Mouse (Mus musculus) c-Kit-positive CD71-positive TER-119-positive erythroid progenitor cells, embryonic 14.5 days (primary cell): ENCODE data around the gene Ces2f.
"Not testable (repeated sequence)": the region's sequence is repeated elsewhere in the genome, so short reads cannot be mapped to it uniquely, and the experiment has no call there.

Source experiments
- DNase-seq: peaks from one replicate; pipeline ENCODE4 v3.0.0-alpha.2; 2013; ENCODE audit warnings: low spot score

The Ces2f gene

DNA sequence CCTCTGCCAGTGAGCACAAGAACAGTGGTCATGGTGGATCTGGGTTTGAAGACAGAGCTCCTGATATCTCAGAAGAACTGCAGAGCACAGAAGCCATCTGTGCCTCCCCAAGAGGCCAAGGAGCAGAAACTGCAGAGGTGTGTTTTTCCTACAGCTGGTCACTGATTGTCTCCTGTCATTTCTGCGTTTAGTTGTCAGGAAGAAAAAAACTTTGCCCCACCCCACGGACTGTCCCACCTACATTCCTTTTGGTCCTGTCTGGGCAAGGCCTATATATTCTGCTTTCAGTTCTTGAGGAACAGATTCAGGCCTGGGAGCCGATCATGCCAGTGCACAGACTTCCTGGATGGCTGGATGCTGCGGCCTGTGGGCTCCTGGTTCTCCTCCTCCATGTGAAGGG is at the start of gene Ces2f:
Gene Ces2f, plus strand, starts transcription at position 301 of the 400 bp plus-strand sequence.
- DNase-seq: no peak

DNA sequence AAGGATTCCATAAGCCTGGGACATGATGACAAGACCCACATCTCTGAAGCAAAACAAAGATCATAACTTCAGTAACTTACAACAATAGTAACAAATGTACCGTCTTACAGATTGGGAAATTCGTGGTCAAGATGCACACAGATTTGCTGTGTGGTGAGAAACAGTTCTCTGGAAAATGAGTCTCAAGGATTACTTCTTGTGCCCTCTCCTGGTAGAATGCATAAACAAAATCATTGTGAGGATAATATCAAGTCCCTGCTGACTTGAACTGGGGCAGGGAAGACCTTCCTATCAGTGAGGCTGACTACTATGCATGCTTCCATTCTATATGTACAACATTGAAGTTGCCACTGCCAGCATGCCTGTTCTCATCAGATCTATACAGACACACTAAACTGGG is 45.4 kb upstream of the Ces2f start:
- DNase-seq: no peak

DNA sequence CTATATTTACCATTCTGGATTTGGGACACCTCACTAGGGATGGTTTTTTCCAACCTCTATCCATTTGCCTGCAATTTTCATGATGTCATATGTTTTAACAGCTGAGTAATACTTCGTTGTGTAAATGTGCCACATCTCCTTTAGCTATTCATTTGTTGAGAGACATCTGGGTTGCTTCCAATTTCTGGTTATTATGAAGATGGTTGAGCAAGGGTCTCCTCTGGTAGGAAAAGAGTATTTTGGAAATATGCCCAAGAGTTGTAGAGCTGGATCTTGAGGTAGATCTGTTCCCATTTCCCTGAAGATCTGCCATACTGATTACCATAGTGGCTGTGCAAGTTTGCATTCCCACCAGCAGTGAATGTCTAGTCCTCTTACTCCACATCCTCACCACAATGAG is 40.0 kb upstream of the Ces2f start:
- no peak for DNase-seq

DNA sequence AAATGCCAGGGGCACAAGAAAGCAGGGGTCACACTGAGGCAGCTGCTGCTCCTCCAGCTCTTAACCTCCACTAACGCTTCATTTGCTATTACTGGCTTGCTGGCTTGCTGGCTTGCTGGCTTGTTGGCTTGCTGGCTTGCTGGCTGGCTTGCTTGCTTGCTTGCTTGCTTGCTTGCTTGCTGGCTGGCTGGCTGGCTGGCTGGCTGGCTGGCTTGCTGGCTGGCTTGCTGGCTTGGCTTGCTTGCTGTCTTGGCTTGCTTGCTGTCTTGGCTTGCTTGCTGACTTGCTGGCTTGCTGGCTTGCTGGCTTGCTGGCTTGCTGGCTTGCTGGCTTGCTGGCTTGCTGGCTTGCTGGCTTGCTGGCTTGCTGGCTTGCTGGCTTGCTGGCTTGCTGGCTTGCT is 38.1 kb upstream of the Ces2f start:
- not testable (repeated sequence) for DNase-seq

DNA sequence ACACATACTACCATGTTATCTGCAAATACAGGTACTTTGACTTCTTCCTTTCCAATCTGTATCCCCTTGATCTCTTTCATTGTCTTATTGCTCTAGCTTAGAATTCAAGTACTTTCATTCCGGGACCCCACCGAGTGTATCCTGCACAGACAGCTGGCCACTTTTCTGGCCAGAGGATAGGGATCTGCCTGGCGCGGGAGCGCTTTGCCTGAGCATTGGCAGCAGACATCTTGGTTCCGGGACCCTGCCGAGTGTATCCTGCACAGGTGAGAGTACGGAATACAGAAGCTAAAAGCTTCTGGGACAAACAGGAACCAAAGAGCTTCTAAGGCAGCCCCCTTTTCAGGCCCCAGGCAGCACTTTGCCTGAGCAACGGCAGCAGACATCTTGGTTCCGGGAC is 37.5 kb upstream of the Ces2f start:
- DNase-seq: not testable (repeated sequence)

DNA sequence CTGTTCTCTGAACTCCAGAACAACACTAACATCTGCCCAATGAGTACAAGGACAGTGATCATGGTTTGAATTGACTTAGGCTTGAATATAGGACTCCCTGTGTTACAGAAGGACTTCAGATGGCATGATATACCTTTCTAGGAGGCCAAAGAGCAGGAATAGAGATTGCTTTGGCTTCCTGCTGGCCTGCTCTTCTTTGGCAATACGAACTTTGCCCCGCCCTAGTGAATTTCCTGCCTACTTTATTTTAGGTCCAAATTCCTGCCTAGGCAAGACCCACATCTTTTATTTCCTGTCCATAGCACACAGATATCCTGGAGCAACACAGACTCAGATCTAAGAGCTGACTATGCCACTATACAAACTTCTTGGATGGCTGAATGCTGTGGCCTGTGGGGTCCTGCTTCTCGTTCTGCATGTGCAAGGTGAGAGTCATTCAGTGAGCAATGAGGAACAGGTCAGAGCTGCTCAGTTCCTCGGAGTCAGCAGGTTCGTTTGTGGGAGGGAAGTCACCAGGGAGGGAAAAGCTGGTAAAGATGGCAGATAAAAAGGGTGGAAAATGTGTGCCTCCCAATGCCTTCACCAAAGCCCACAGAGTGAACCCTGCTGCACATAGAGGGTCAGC is 21.1 kb upstream of the Ces2f start, which contains the start of gene Ces2e:
Gene Ces2e, plus strand, starts transcription at position 289 of the 625 bp plus-strand sequence.
- DNase-seq: no peak

DNA sequence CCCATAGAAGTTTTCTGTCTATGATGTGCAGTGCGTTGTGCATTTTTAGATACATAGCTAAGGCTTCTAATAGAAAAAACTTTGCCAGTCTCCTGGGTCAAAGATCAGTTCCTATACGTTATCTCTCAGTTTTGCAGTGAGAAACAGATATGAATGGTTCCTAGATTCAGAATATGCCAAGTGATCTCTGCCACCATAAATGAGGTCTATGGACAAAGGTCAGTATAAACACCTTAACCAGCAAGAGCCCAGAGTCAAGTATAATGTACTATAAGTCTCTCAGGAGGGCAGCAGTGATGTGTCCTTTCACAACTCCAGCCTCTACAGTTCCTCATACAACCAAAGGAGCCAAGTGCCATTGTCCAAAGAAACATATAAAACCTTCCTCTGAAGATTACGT is 19.9 kb upstream of the Ces2f start:
- DNase-seq: no peak

DNA sequence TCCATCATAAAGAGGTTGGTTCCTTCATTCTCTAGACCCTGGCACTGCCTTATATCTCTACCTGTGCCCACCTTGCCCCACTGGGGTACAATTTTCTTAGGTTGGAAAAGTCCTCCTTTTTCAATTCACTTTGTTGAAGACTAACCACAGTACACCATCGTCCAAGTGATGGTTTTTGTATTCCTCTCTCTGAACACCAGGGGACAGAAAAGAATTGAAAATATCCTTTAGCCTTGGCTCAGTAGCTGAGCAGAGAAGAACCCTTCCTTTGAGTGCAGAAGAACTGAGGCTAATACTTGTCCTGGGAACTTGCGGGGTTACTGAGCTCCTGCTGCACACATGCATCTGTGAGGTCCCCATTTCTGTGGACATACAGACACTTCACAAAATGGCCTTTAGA is 2.5 kb upstream of the Ces2f start:
- DNase-seq: no peak

DNA sequence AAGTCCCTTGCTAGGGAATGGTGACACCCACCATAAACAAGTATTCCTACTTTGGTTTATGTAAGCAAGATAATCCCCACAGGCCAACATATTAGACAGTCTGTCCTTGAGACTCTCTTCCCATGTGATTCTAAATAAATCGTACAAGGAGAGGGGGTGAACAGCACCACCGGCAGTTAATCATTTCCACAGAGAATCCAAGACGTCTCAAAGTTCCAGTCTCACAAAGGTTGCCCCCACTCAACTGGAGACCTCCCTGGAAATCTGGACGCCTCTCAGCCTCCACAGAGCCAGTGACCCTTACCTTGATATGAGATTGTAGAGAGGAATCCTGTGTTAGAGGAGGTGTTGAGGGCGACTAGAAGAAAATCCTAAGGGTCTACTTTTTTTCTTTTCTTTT is 1.9 kb downstream of the Ces2f start:
- no peak for DNase-seq

DNA sequence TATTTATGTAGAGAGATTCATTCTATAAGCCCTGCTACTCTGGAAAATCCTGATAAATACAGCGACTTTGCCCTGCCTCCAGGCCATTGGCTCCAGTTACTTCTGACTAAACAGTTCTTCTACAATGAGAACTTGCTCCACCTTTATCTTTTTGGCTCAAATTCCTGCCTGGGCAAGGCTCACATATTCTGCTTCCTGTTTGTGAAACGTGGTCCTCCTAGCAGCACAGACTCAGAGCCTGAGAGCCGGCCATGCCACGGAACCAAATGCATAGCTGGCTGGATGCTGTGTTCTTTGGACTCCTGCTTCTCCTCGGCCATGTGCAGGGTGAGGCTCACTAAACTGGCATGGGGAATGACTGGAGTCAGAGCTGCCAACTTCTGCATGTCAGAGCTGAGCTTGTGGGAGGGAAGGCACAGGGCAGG is 14.4 kb downstream of the Ces2f start, which contains the start of gene Ces2g:
Gene Ces2g, plus strand, starts transcription at position 182 of the 425 bp plus-strand sequence.
- peak; percentile 42 for DNase-seq

DNA sequence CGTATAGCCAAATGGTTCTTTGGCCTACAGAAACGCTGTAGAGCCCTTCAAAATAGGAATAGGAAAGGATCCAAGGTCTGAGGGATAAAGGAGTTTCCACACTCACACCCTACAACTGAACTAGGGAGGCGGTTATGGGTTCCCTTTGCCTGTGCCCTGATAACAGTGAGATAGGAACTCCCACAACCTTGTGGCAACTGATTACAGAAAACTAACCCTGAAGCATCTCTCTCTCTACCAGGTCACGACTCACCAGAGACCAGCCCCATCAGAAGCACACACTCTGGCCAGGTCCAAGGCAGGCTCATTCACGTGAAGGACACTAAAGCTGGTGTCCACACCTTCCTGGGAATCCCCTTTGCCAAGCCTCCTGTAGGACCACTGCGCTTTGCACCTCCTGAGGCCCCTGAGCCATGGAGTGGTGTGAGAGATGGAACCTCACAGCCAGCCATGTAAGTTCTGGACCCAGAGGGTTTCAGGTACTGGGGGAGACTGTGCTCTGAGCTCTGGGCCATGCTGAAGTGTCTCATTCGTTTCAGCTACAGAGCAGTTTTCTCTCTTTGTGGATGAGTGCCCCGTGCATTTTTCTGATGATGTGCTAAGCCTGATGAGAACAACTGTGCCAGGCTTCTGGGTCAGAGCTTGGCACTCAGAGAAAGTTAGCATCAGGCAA is 15.2 kb downstream of the Ces2f start:
- peak; percentile 83 for DNase-seq

DNA sequence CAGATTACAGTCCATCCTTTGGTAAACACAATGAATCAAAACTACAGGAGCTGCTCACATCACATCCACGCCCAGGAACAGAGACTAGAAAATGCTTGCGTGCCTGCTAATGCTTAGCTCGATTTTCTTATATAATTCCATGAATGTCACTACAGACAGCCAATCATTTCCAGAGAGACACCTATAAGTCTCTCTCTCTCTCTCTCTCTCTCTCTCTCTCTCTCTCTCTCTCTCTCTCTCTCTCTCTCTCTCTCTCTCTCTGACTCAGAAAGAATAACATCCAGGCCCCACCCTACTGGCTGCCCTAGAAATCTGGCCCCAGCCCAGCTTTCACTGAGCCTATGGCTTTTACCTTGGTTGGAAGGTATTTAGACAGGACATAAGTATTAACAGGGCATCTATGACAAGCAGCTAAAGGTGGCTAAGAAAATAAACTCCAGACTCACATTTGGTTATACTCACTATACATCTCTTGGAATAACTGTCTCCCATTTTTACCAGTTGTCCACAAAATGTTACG is 16.3 kb downstream of the Ces2f start:
- DNase-seq: peak; percentile 23

DNA sequence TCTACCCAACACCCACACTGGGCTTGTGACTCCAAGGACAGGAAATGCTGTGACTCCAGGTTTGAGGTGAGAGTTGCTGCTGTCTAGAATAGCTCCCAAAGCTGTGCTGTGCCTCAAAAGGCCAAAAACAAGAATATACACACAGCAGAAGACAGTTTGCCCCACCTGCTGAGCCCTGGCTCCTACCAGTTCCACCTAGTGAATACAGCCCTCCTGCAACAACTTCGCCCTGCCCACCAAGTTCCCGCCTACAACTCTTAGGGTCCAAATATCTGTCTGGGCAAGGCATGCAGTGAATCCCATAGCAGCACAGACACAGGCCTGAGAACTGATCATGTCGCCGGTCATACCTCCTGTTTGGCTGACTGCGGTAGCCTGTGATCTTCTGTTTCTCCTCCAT is 37.0 kb downstream of the Ces2f start:
- no peak for DNase-seq

DNA sequence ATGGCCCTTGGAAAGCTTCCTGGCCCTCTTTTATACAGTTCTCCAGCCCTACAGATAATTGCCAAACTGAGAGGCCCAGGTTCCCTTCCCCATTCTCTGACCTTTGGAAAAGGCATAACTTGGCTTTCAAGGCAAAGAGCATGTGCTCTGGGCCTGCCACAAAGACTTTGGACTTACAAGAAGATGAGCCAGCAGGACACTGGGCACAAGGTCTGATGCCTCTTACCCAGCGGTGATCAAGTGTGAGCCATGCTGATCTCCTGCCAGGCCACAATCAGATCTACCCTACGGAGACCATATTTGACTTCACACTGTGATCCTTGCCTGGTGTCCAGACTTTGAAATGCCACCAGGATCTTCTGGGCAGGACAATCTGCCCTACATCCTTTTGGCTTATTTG is 37.8 kb downstream of the Ces2f start:
- no peak for DNase-seq

DNA sequence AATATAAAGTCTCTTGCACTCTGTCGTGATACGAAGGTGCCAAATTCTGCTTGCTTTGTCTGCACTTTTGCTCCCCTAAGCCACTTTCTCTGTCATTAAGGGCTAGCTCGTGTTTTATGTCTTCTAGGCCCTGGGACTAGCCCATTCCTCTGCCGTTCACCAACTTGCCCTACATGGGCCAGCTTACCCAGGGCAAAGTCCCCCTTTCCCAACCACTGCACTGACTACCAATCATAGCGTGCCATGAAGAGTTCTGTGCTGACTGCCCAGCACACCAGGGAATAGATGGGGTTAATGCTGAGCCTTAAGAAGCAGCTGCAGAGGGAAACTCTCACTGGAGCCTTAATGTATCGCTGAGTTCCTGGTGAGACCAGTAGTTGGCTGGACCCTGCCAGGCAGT is 51.0 kb downstream of the Ces2f start:
- DNase-seq: no peak

DNA sequence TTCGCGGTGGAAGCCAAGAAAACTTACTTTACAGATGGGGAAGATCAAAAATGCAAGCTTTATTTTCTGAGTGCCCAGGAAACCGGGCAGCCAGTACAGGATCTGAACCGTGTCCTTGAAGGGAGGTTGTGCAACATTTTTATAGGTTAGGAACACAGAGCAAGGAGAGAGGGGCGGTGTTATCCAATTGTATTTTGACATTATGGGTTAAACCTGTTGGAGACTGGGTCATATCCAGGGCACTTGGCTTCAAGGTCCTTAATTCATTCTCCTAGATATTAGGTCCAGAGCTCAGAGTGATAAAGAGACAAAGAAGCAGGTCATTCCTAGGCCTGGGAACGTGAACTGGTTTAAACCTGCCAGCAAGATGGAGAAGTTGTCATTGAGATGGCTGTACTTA is 52.0 kb downstream of the Ces2f start:
- DNase-seq: no peak

DNA sequence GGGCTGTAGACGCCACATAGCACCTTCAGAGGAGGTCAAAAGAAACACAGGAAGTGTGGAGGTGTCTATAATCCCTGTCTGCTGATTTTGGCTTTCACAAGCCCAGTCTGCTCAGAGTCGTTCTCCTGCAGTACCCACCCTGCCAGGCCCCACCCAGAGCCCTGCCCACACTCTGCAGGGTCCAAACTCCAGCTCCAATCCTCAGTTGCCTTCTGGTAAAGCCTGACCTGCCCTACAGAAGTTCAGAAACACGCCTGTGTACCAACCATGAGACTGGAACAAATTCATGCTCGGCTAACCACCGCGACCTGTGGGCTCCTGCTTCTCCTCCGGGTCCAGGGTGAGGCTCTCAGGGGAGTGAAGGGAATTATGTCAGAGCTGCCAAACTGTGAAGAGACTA is 53.4 kb downstream of the Ces2f start, which contains the start of gene Ces2h:
Gene Ces2h, plus strand, starts transcription at position 268 of the 400 bp plus-strand sequence.
- no peak for DNase-seq
